Mouse (Mus musculus): ENCODE measurements around the gene Tnfsf9.

Gene Tnfsf9

GRCm38 (mm10) chr17:57095855-57096622 lies 9.1 kb upstream of the Tnfsf9 start:
- DNase-seq (ENCODE audit: low spot score in 2 of 2), result peak; percentile 70 to 83

- DNase-seq (ENCODE audit: low spot score in 2 of 2), result peak; percentile 58 to 83
These were observed 8.6 kb upstream of the Tnfsf9 start for GRCm38 (mm10) chr17:57096623-57096920.

GRCm38 (mm10) chr17:57098321-57098720 lies 6.8 kb upstream of the Tnfsf9 start:
- no peak for DNase-seq (ENCODE audit: low spot score in 2 of 2)

- no peak for DNase-seq (ENCODE audit: low spot score in 2 of 2)
These were observed 5.3 kb upstream of the Tnfsf9 start for GRCm38 (mm10) chr17:57099629-57100325.

- no peak for DNase-seq (ENCODE audit: low spot score in 2 of 2)
These were observed 2.8 kb upstream of the Tnfsf9 start for GRCm38 (mm10) chr17:57102276-57102675.

GRCm38 (mm10) chr17:57104496-57104895 lies 629 bp upstream of the Tnfsf9 start:
- no peak for DNase-seq (ENCODE audit: low spot score in 2 of 2)

GRCm38 (mm10) chr17:57106035-57106368 lies 877 bp downstream of the Tnfsf9 start:
- DNase-seq (ENCODE audit: low spot score in 2 of 2), result no peak

- no peak for DNase-seq (ENCODE audit: low spot score in 2 of 2)
These were observed 1.9 kb downstream of the Tnfsf9 start for GRCm38 (mm10) chr17:57107064-57107463.

GRCm38 (mm10) chr17:57108040-57108665 lies 3.0 kb downstream of the Tnfsf9 start:
- no peak for DNase-seq (ENCODE audit: low spot score in 2 of 2)

- no peak for DNase-seq (ENCODE audit: low spot score in 2 of 2)
These were observed 3.6 kb downstream of the Tnfsf9 start for GRCm38 (mm10) chr17:57108666-57109171.

GRCm38 (mm10) chr17:57110005-57110404 lies 4.9 kb downstream of the Tnfsf9 start:
- no peak for DNase-seq (ENCODE audit: low spot score in 2 of 2)

GRCm38 (mm10) chr17:57112768-57113474 lies 7.8 kb downstream of the Tnfsf9 start:
- DNase-seq (ENCODE audit: low spot score in 2 of 2), result peak; percentile 44 to 61

GRCm38 (mm10) chr17:57116801-57117200 lies 11.7 kb downstream of the Tnfsf9 start:
- DNase-seq (ENCODE audit: low spot score in 2 of 2), result no peak

GRCm38 (mm10) chr17:57118524-57119349 lies 13.6 kb downstream of the Tnfsf9 start:
- DNase-seq (ENCODE audit: low spot score in 2 of 2), result no peak

GRCm38 (mm10) chr17:57121856-57122255 lies 16.7 kb downstream of the Tnfsf9 start:
- no peak for DNase-seq (ENCODE audit: low spot score in 2 of 2)

GRCm38 (mm10) chr17:57123192-57124118 lies 18.3 kb downstream of the Tnfsf9 start:
- DNase-seq (ENCODE audit: low spot score in 2 of 2), result no peak

- DNase-seq (ENCODE audit: low spot score in 2 of 2), result no peak
These were observed 19.7 kb downstream of the Tnfsf9 start for GRCm38 (mm10) chr17:57124792-57125191.

- DNase-seq (ENCODE audit: low spot score in 2 of 2), result no peak
These were observed 20.9 kb downstream of the Tnfsf9 start for GRCm38 (mm10) chr17:57125853-57126622.

- DNase-seq (ENCODE audit: low spot score in 2 of 2), result no peak
These were observed 26.7 kb downstream of the Tnfsf9 start for GRCm38 (mm10) chr17:57131793-57132192.
